Mouse (Mus musculus): ENCODE measurements around the gene Tbc1d1. TPM values are rescaled to one million over a fixed set of nuclear protein-coding genes. Genes with fewer than 3 reads are reported as not detected.
A peak's percentile ranks its signal among the peaks of the same experiment; 100 is the strongest.

Tbc1d1 gene
- polyA plus RNA-seq, 1 experiment from 2014 or later: 11.5 TPM

GRCm38 (mm10) chr5:64314288-64315052 is 158.4 kb downstream of the Tbc1d1 start:
- ATAC-seq (ENCODE audit: low FRiP score, low TSS enrichment) (no peak), DNase-seq (ENCODE audit: low spot score) (no peak)
- Histone ChIP-seq H3K36me3 (ENCODE audit: control insufficient read depth, insufficient read depth, low read length) (no peaks in the 10 kb centered on the region), H3K27ac (replicated peaks) (peak overlapping the region; percentile 61), H3K9me3 (ENCODE audit: control insufficient read depth, low read length) (no peaks in the 10 kb centered on the region), H3K9ac (ENCODE audit: low read length) (no peak overlapping the region), H3K4me1 (replicated peaks; ENCODE audit: control insufficient read depth, insufficient read depth) (no peaks in the 10 kb centered on the region; the same call in 1 of the 2 replicates), H3K27me3 (ENCODE audit: control insufficient read depth, insufficient read depth, low read length) (no peaks in the 10 kb centered on the region), H3K4me2 (replicated peaks; ENCODE audit: low read depth) (no peak overlapping the region), H3K4me3 (ENCODE audit: low read depth, low read length) (no peak overlapping the region)
- TF ChIP-seq EP300 (optimal IDR thresholded peaks at IDR 0.05): no peak
- no peak for TF ChIP-seq CTCF (IDR thresholded peaks at IDR 0.05; ENCODE audit: low read depth)
- 30% methylated on average over 6 of the region's 6 CpGs for WGBS

- H3K9ac ChIP-seq (ENCODE audit: low read length): no peak overlapping the region; the same call in 1 of the 2 replicates
- no peak for TF ChIP-seq EP300 (optimal IDR thresholded peaks at IDR 0.05)
- no peak for TF ChIP-seq CTCF (IDR thresholded peaks at IDR 0.05; ENCODE audit: low read depth)
- H3K27ac ChIP-seq (replicated peaks): peak overlapping the region; percentile 71
- H3K4me2 ChIP-seq (replicated peaks; ENCODE audit: low read depth): no peak overlapping the region
- 59% methylated on average over 1 of the region's 1 CpGs for WGBS
- DNase-seq (ENCODE audit: low spot score): no peak
- no peaks in the 10 kb centered on the region for H3K9me3 ChIP-seq (ENCODE audit: control insufficient read depth, low read length)
- H3K4me3 ChIP-seq (ENCODE audit: low read depth, low read length): no peak overlapping the region
- 0 out of 2 replicates have a peak, but pooled peaks cover 3% of the 10 kb centered on the region for H3K36me3 ChIP-seq (ENCODE audit: control insufficient read depth, insufficient read depth, low read length)
- no peaks in the 10 kb centered on the region for H3K27me3 ChIP-seq (ENCODE audit: control insufficient read depth, insufficient read depth, low read length)
- H3K4me1 ChIP-seq (replicated peaks; ENCODE audit: control insufficient read depth, insufficient read depth): no peaks in the 10 kb centered on the region; the same call in 1 of the 2 replicates
- peak; percentile 41 for ATAC-seq (ENCODE audit: low FRiP score, low TSS enrichment)
These were observed 159.0 kb downstream of the Tbc1d1 start for GRCm38 (mm10) chr5:64315088-64315487.

GRCm38 (mm10) chr5:64323286-64323685 is 167.2 kb downstream of the Tbc1d1 start:
- H3K36me3 ChIP-seq (ENCODE audit: control insufficient read depth, insufficient read depth, low read length): peaks cover 6% of the 10 kb centered on the region; the same call in 1 of the 2 replicates

GRCm38 (mm10) chr5:64324353-64324752 is 168.2 kb downstream of the Tbc1d1 start:
- TF ChIP-seq EP300 (optimal IDR thresholded peaks at IDR 0.05) (no peak), CTCF (IDR thresholded peaks at IDR 0.05; ENCODE audit: low read depth) (no peak)
- peak overlapping the region; percentile 61 for H3K27ac ChIP-seq (replicated peaks)
- 74% methylated on average over 12 of the region's 12 CpGs for WGBS
- no peak overlapping the region for H3K9ac ChIP-seq (ENCODE audit: low read length)
- ATAC-seq (ENCODE audit: low FRiP score, low TSS enrichment) (peak; percentile 78), DNase-seq (ENCODE audit: low spot score) (peak; percentile 63)
- no peak overlapping the region for H3K4me2 ChIP-seq (replicated peaks; ENCODE audit: low read depth)
- peaks cover 6% of the 10 kb centered on the region; the same call in 1 of the 2 replicates for H3K36me3 ChIP-seq (ENCODE audit: control insufficient read depth, insufficient read depth, low read length)
- H3K4me1 ChIP-seq (replicated peaks; ENCODE audit: control insufficient read depth, insufficient read depth): peaks cover 5% of the 10 kb centered on the region
- H3K4me3 ChIP-seq (ENCODE audit: low read depth, low read length): no peak overlapping the region
- no peaks in the 10 kb centered on the region for H3K9me3 ChIP-seq (ENCODE audit: control insufficient read depth, low read length)
- H3K27me3 ChIP-seq (ENCODE audit: control insufficient read depth, insufficient read depth, low read length): no peaks in the 10 kb centered on the region

More at GRCm38 (mm10) chr5:64323286-64323685, 167.2 kb downstream of the Tbc1d1 start:
- no peak for TF ChIP-seq CTCF (IDR thresholded peaks at IDR 0.05; ENCODE audit: low read depth)
- TF ChIP-seq EP300 (optimal IDR thresholded peaks at IDR 0.05): no peak
- Histone ChIP-seq H3K4me2 (replicated peaks; ENCODE audit: low read depth) (no peak overlapping the region), H3K4me1 (replicated peaks; ENCODE audit: control insufficient read depth, insufficient read depth) (peaks cover 5% of the 10 kb centered on the region), H3K4me3 (ENCODE audit: low read depth, low read length) (no peak overlapping the region), H3K9ac (ENCODE audit: low read length) (no peak overlapping the region), H3K9me3 (ENCODE audit: control insufficient read depth, low read length) (no peaks in the 10 kb centered on the region), H3K27ac (replicated peaks) (no peak overlapping the region), H3K27me3 (ENCODE audit: control insufficient read depth, insufficient read depth, low read length) (no peaks in the 10 kb centered on the region)
- 70% methylated on average over 4 of the region's 4 CpGs for WGBS
- ATAC-seq (ENCODE audit: low FRiP score, low TSS enrichment) (no peak), DNase-seq (ENCODE audit: low spot score) (no peak)

GRCm38 (mm10) chr5:64324920-64325319 is 168.8 kb downstream of the Tbc1d1 start:
- H3K9ac ChIP-seq (ENCODE audit: low read length): no peak overlapping the region
- H3K4me2 ChIP-seq (replicated peaks; ENCODE audit: low read depth): no peak overlapping the region
- H3K4me3 ChIP-seq (ENCODE audit: low read depth, low read length): no peak overlapping the region
- H3K36me3 ChIP-seq (ENCODE audit: control insufficient read depth, insufficient read depth, low read length): peaks cover 4% of the 10 kb centered on the region; the same call in 1 of the 2 replicates
- peak overlapping the region; percentile 53 for H3K27ac ChIP-seq (replicated peaks)
- no peak for ATAC-seq (ENCODE audit: low FRiP score, low TSS enrichment)
- no peaks in the 10 kb centered on the region for H3K27me3 ChIP-seq (ENCODE audit: control insufficient read depth, insufficient read depth, low read length)
- no peaks in the 10 kb centered on the region for H3K9me3 ChIP-seq (ENCODE audit: control insufficient read depth, low read length)
- WGBS: 87% methylated on average over 8 of the region's 8 CpGs
- TF ChIP-seq CTCF (IDR thresholded peaks at IDR 0.05; ENCODE audit: low read depth): no peak
- no peak for TF ChIP-seq EP300 (optimal IDR thresholded peaks at IDR 0.05)
- no peak for DNase-seq (ENCODE audit: low spot score)
- peaks cover 5% of the 10 kb centered on the region for H3K4me1 ChIP-seq (replicated peaks; ENCODE audit: control insufficient read depth, insufficient read depth)
